Mouse (Mus musculus): ENCODE data around the gene Actl11. TPM values are rescaled to one million over a fixed set of nuclear protein-coding genes. Genes with fewer than 3 reads are reported as not detected.

The Actl11 gene
- total RNA-seq, 2 experiments from 2014 or later: not detected

DNA sequence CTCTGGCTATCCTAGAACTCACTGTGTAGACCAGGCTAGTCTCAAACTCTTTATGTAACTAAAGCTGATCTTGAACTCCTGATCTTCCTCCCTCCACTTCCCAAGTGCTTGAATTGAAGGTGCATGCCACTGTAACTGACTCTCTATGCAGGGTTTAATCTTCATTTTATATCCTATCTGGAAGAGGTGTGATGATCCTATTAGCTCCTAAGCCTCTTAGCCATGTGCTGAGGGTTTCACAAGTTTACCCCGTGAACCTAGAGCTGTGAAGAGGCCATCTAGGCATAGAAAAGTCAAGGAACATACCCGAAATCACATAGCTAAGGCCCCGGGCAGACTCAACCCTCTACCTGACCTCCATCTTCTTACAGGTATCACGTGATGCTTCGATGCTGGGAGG, 8.8 kb upstream of the Actl11 start:
- DNase-seq (ENCODE audit: low spot score): no peak

DNA sequence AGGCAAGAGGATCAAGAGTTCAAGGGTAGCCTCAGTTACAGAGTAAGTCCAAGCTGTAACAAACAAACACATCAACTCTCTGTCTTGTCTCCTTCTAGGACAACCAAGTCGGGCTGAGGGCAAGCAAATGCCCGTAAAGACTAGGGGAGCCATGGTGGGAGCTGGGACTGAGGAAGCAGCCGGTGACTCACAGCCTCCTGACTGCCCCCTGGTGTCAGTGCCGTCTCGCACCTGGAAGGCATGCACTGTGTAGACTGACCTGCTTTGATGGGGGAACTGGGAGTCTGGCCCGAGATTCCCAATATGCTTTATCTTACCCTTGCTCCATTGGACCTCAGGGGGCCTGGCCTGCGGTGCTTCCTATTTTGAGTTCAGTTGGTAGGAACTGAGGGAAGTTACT, 5.2 kb upstream of the Actl11 start:
- peak; percentile 20 for DNase-seq (ENCODE audit: low spot score)

DNA sequence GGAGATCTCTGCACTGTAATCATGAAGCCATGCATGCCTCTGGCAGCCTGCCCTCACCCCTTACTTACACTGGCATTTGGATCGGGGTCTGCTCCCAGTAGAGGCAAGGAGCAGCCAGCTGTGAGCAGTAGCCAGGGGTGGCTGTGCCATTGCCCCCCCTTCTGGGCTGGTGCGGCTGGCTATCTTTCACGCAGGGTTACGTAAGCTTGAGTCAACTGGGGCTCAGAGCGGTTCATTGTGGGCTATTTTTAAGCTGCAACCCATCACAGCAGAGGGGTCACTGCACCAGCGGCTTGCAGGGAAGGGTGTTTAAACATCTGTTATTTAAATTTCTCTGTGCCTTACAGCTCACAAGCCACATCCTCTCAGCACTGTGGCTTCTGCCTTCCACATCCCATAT, 4.3 kb upstream of the Actl11 start:
- DNase-seq (ENCODE audit: low spot score): peak; percentile 60

DNA sequence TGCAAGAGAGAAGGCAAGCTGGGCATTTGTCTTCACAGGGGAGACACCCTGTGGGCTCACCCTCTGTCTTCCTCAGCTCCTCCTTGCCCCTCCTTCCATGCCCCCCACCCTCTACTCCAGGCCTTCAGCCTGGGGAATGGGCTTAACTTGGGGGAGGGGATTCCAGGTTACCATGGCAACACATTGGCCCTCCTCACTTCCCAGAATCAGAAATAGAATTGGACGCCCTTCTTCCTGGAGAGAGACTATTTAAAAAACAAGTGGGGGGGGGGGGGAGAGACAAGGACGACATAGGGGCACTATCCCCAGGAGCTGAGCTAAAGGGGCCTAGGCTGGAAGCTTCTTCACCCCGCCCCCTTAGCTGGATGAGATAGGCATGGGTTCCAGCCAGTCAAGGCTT, 3.0 kb upstream of the Actl11 start:
- no peak for DNase-seq (ENCODE audit: low spot score)

DNA sequence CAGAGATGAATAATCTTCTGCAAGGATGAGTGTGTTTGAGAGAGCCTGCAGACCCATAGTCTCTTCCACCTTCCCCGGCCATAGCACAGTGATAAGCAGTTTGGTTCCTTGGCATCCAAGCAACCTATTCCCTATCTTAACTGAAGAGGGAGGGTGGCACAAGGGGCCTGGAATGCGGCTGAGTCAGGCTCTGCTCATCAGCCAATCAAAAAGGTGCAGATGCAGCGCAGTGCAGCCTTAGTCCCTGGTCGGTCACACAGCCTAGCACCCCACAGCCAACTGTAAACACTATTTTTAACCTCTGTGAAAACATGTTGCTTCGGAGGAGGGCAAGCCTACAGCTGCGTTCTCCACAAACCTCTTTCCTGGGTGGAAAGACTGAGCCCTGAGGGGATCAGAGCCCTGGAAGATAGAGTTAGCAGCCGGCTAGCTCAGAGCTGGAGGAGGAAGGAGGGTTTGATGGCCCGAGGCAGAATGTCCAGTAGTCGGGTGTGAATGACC, 1.3 kb upstream of the Actl11 start:
- no peak for DNase-seq (ENCODE audit: low spot score)

DNA sequence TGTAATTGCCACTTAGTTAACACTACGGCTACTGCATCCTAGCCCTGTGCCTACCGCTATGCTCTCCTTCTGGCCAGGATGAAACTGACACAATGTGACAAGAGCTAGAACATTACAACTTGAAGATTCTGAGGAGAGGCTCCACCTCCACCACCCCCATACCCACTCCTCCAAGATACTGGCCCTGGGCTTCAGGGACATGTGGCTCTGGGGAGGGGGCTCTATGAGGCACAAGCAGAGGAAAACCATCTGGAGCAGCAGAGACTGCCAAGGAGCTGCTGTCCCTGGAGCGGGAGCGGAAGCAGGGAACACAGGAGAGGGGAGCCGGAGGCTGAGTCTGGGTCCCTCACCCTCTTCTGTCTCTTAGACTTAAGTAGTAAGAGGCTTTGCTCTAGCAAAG, 520 bp upstream of the Actl11 start:
- DNase-seq (ENCODE audit: low spot score): no peak

DNA sequence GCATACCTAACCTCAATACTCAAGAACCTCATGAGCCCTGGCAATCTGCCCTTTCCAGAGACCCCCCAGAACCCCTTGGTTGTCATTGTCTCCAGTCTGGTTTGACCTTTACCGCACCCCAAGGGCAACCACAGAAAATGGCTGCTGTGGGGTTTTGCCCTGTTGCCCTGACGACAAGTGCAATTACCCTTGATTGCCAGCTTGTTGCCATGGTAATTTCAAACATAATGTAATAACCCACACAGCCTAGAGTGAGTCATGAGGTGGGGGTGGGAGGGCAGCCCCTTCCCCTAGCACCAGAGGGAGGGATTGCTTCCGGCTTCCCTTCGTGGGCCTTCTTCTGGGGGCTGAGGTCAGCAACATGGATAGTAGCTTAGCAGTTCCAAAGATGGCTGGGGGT, 4.0 kb downstream of the Actl11 start:
- DNase-seq (ENCODE audit: low spot score): no peak

DNA sequence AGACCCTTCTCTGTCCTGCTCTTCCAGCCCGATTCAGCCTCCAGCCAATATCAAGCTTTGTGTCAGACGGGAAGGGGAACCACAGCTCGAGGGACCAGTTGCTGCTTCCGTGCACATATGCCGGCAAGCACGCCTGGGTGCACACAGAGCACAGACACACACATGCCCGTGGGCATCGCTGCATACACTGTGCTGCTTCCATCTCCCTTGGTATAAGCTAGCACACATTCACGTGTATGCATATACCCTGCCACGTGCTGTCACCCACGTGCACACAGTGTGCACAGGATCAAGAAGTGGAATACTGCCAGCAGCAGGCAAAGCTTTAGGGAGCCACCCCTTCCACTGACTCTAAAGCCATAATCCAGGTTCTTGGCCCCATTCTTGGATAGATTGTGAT, 5.9 kb downstream of the Actl11 start:
- no peak for DNase-seq (ENCODE audit: low spot score)

DNA sequence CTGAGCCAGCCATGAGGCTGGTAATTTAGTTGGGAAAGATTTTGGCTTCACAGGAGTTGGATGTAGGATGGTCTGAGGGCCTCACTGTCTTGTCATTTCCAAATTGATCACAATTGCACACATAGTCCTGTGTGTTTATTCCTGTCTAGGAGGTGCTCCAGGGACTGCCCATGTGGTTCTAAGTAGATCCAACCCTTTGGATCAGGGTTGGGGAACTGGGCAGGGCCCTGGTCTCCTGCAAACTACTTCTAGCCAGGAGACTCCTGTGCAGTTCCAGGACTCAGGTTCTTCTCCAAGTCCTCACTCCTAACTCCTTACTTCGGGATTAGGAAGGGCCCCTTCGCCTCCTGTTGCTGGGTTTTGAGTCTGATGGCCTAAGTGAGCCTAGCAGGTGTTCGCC, 7.1 kb downstream of the Actl11 start, which contains the start of gene Camkv:
Camkv (plus strand) TSS at position 301 of the 400 bp plus-strand sequence.
- no peak for DNase-seq (ENCODE audit: low spot score)

DNA sequence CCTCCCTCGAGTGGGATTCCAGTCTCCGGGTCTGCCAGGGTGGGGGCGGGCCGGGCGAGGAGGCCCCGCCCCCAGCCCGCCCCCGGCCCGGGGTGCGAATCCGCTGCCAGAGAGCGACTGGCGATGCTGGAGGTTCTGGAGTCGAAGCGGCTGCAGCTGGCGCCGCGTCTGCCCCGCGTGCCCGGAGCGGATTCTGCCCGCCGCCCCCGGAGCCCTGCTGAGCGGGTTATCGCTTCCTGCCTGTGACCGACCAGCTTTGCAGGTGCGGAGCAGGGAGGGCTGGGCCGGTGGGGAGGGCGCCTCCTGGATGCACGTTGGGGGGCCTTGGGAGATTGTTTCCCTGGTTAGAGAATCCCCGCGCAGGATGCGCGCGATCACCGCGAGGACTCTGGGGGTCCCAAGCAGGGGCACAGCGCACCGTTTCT, 7.5 kb downstream of the Actl11 start:
- DNase-seq (ENCODE audit: low spot score): no peak

DNA sequence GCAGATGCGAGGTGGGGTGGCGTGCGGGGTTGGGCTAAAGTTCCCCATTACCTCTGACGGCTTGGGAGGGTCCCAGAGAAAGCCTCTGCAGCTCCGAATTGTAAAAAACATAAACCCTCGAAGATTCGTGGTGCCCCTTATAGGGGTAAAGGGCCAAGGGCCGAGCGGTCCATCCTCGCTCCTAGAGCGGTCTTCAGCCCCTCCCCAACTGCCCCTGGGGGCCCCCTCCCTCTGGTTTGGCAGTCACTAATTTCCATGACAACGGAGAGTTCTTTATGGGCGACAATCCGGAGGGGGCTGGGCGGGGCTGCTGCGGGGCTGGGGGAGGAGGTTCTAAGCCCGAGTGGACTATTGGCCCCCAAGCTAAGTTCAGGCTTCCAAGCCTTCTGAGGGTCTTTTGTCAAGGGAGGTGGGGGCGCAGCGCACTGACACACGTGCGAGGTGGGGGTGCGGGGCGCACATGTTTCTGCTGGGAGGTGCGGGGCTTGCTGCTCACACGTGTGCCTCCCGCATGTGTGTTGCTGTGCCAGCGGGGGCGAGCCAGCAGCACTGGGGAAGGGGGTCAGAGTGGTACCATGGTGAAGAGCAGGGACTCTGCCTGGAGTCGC, 8.1 kb downstream of the Actl11 start:
- no peak for DNase-seq (ENCODE audit: low spot score)

DNA sequence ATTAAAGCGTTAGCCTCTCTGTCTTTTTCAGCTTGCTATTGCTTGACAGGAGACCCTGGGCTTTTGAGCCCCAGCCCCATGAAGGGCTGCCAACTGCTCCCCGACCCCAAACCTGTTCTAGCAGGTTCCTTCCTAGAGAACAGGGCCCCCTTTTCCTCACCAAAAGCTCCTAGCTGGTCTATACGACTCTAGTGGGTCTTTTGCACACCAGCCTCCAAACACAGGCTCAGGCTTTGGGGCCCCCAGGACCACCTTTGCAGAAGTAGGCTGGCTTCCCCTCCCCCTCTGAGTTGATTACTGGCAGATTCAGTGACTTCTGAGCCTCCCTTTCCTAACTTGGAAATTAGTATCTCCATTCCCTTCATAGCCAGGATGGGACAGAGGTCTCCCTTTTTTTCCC, 8.6 kb downstream of the Actl11 start:
- DNase-seq (ENCODE audit: low spot score): no peak

DNA sequence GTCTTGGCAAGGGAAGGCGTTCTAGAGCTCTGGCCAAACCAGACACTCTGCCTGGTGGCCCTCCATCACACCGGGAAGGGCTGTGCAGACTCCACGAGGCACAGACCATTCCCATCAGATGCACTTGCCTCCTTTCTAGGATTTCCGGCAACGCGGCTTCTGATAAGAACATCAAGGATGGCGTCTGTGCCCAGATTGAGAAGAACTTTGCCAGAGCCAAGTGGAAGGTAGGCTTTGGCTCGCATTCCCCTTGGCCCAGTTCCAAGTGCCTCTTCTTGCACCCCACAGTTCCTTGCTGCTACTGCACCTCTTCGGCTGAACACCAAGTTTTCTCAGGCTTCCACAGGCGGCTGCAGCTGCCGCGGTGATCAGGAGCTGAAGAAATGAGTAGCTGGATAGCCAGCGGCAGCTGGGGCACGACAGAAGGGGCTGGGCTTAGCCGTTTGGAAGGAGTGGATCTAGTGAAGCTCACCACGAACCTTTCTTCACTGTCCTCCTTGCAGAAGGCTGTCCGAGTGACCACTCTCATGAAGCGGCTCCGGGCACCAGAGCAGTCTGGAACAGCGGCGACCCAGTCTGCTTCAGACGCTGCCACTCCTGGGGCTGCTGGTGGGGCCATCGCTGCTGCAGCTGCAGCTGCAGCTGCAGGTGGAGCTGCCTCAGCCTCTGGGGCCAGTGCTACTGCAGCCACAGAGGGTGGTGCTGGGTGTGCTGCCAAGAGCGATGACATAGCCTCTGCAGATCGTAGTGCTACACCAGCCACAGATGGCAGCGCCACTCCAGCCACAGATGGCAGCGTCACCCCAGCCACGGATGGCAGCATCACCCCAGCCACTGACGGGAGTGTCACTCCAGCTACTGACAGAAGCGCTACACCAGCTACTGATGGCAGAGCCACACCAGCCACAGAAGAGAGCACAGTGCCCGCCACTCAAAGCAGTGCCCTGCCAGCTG, 19.2 kb downstream of the Actl11 start:
- peak; percentile 51 for DNase-seq (ENCODE audit: low spot score)

DNA sequence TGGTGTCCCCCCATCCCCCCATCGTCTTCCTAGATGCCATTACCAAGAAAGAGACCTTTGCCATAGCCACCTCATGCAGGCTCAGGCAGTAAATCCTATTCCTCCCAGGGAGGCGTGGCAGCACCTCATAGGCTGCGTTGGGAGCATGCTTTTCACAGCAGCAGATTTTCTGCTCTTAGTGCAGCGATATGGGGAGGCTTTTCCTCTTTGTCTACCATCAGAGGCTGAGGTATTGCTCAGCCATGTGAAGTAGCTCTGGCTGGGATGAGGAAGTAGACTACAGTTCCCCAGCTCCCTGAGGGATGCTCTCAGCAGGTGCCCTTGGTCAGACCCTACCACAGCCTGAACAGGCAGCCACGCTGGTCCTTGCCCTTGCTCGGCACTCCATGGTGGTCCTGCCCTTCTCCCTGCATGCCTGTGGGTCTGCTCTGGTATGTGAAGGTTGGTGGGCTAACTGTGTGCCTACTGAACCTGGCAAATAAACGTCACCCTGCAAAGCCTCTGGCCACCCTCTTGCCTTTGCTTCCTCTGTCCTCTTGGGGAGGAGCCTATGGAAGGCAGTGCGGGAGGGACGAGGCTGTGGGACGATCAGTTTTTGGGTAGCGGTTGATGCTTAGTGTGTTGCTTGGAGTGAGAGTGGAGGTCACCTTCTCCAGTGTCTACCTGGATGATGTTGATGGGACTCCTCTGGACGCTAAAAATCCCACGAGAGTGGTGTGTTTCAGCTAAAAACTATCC, 21.1 kb downstream of the Actl11 start:
- no peak for DNase-seq (ENCODE audit: low spot score)

DNA sequence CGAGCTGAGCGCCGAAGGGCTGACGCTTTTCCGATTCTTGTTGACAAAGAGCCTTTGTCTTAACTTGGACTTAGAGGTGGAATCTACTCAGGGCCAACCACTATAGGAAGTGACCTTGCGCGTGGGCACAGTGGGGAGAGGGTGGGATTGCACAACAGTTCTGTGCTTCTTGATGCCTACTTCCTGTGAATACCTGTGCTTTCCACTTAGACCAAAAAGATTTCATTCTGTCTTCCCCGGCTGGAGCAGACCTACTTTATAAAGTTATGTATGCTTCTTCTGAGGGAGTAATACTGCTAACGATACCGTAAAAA, 21.6 kb downstream of the Actl11 start, which contains the start of gene Traip:
Traip (plus strand) TSS at position 215 of the 314 bp plus-strand sequence.
- DNase-seq (ENCODE audit: low spot score): no peak

DNA sequence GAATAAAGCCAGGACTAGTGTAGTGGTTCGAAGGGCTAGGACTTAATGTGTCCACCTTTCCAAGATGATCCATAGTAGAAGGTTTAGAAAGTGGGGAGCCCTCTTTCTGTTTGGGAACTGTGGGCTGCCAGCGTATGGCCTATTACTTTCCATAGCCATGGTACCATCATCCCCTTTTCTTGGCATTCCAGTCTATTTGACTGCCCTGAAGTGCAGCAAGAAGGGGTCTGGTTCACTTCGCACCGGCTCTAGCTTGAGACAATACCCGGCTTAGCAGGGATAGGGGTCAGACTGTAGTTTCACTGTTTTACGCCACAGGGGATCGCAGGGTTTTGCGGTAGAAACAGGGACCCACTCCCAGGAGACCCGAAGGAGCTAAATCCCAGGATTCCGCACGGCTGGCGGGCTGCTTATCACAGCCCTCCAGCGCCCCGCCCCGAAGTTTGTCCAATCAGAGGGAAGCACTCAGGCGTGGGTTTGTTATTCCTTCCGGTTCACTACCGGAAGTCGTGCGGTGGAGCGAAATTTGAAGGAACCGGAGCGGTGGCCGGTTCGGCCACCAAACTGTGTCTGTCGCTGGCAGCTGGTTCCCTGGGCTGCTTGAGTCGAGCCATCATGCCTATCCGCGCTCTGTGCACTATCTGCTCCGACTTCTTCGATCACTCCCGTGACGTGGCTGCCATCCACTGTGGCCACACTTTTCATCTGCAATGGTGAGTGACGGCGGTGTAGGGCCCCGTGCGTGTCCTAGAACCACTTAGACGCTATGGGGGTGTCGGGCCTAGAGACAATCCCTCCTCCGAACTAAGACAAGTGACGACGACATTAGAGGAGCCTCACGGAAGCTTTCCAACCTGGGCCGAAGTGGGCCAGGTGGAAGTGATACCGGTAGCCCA, 22.4 kb downstream of the Actl11 start:
- peak; percentile 94 for DNase-seq (ENCODE audit: low spot score)

DNA sequence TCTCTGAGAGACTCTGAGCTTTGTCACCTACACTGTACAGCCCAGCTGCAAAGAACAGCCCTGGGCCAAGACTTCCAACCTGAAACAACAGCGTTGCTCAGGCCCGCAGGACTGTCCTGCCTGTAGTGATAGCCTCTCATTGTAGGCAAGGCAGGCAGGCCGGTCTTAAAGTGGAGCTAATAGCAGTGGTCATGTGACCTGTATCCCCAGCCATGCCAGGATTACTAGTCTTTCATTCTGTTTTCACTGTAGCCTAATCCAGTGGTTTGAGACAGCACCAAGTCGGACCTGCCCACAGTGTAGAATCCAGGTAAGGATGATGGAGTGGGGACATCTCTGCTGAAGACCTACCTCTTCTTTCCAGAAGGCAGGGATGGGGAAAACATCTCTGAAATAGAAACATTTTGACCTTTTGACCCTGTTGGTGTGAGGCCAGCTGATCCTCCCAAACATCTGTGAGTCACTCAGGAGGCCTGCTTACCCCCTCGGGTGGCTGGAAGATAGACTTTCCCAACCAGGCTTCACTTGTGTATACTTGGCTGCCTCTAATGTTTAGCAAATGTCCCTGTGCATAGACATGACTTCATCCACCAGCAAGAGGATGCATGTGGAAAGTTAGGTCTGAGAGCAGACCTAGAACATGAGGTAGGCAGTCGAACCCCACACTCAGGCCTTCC, 27.5 kb downstream of the Actl11 start:
- DNase-seq (ENCODE audit: low spot score): peak; percentile 53

DNA sequence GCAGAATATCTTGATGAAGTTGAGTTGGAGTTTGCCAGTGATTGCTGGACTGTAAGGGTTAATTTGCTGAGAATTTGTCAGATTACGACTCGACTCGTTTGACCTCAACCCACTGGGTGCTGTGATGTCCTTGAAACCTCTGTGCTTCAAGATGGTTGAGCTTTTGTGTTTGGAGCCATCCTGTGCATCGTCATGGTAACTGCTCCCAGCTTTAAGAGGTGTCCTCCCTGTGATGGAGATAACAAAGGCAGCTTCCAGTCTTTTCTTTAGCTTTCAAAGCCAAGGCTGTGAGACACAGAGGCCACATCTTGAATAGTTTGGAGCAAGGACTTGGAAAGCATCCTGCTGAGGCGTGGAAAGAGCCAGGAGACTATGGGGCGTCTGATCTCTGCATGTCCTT, 28.9 kb downstream of the Actl11 start:
- DNase-seq (ENCODE audit: low spot score): no peak

DNA sequence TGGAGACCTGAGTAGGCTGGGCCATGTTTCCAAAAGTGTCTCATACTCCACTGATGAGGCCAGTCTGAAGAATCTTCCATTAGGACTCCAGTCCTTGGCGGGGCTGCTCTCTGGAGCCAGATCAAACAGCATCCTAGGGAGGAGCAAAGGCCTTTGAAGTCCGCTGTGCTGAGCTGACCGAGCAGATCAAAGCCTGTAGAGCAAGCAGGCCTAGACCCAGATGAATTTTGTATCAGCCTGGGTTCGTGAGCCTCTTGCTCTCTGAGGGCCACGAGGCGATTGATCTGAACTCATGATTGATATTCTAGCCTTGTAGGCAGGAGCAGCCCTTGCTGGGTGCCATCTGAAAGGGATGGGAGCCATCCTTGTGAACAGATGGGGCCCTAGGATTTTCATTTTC, 31.6 kb downstream of the Actl11 start:
- DNase-seq (ENCODE audit: low spot score): no peak

DNA sequence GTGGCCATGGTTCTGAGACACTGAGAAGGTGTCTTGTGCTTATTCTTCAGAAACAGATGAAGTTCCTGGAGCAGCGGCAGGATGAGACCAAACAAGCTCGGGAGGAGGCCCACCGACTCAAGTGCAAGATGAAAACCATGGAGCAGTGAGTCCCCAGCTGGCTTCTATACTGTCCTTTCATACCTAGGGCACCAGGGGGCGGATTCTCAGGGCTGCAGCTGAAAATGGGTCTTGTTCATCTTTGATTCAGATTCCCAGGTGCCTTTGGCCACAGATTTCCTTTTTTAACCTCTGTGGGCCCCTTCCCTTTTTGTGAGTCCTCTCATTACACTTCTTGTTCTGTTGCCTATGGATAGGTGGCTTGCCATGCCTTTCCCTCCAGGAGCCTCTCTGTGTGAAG, 32.7 kb downstream of the Actl11 start:
- DNase-seq (ENCODE audit: low spot score): no peak

Data from gastrocnemius, adult 18-20 months (tissue).